Mouse (Mus musculus) Muller cell, postnatal 12 days (primary cell): ENCODE data around the gene Kyat1.
"Not testable (repeated sequence)": the region's sequence is repeated elsewhere in the genome, so short reads cannot be mapped to it uniquely, and the experiment has no call there.

ENCODE experiments used
- DNase-seq: peaks from one replicate; pipeline ENCODE4 v3.0.0-alpha.2; 2015; ENCODE audit errors: inconsistent ontology term

Gene Kyat1

DNA sequence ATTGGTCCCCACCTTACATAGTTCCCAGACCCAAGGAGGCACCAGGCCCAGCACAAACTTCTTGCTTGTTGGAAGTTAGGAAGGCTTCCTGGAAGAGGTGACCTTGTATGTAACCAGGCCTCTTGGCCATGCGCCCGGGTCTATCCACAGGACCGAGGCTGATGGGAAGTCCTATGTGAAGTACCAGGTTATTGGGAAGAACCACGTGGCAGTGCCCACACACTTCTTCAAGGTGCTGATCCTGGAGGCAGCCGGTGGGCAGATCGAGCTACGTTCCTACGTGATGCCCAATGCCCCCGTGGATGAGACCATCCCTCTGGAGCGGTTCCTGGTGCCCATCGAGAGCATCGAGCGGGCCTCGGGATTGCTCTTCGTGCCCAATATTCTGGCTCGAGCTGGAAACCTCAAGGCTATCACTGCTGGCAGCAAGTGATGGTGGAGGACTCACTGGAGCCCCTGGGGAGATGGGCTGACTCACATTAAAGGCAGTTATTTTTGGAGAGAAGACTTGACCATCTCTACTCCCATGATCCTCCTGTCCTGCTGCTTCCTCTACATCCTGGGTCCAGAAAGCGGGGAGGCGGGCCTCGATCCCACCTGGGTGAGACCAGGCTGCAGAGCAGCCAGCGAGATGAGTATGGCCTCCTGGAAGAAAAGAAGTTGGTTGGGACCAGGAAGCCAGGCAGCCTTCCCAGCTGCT lies 32.0 kb downstream of the Kyat1 start:
- DNase-seq, result no peak

DNA sequence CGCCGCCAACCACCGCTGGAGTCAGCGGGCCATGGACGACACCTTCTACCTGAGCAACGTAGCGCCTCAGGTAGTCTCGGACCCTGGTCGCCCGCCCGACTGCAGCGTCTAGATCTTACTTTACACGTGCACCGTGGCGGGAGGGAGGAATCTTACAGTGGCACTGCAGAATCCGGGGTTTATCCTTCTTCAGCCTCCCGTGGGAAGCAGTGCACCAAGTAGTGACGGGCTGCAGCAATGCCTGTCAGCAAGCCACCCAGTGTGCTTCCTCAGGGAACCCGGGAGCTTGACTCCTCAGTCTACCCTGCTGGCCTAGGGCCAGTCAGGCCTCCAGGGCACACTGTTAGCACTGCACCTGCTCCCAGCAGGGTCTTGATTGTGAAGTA lies 33.7 kb downstream of the Kyat1 start:
- DNase-seq, result no peak

DNA sequence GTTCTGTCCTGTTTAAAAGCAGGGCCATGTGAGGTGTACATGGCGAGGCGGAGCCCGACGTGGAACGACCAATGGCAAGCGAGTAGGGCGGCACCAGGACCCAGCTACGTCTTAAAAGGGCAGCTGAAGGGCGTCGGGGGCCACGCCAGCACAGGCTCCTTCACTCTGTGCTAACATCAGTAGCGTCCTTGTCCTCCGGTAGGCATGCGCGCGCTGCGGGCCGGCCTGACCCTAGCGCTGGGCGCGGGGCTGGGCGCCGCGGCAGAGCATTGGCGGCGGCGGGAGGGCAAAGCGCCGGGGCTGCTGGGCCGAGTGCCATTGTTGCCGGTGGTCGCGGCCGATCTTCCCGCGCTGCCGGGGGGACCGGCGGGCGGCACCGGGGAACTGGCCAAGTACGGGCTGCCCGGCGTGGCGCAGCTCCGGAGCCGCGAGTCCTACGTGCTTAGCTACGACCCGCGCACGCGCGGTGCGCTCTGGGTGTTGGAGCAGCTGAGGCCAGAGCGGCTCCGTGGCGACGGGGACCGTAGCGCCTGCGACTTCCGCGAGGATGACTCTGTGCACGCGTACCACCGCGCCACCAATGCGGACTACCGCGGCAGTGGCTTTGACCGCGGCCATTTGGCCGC lies 34.2 kb downstream of the Kyat1 start, which contains the start of gene Endog:
Gene Endog, plus strand, starts transcription at position 123 of the 626 bp plus-strand sequence.
- DNase-seq, result peak; percentile 89

DNA sequence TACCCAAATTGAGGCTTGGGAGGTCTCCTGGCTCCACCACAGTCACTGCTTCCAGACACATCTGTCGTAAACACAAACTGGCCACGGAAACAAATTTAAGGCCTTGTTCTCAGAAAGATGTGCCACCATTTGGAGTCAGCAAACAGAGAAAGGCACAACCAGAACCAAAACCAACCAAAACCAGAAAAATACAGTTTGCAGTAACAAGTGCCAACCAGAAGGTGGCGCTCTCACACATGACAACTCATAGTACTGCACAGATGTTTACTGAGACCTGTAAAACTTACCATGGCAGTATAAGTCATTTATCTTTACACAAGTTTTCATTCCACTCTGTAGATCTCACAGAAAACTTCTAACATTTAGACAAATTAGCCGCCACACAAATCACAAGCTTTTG lies 39.0 kb downstream of the Kyat1 start:
- DNase-seq, result no peak

DNA sequence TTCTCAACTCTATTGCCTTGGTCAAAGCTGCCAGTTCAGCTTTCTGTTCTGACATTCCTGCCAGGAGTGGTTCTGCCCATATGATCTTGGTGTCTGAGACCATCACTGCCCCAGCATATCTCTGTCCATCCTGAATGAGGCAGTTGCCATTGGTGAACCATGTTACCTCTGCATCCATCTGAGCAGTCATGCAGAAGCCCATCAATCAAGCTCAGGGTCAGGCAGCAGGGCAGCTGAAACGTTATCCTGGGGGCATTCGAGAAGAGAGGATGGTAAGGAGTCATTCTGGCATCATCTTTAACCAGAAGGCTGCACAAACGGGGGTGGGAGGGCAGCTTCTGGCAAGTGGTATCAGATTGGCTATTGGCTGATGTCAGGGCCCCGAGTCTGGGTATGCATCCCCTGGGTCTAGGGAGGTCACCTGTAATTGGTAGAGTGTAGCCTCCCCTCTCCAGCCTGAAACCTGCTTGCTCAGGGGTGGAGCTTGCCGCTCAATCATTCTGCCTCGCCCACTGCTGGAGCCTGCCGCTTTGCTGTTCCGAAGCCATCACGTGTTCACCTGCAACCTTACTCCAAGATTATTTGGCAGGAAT lies 41.2 kb downstream of the Kyat1 start:
- no peak for DNase-seq

DNA sequence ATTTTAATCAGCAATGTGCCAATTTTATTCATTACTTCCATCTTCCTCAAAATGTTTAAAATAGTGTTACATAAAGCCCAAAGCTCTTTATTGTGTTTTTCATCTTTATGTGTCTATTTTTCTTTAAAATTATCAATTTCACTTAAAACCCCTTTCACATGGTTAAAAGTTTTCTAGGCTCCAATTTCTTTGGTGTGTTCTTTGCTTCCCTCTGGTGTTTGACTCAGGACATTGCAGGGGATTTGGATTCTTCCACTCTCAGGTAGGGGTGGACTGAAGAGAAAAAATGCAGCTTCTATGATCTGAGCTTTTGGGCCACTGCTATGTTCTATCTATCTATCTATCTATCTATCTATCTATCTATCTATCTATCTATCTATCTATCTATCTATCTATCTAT lies 43.8 kb downstream of the Kyat1 start:
- peak; percentile 8 for DNase-seq

DNA sequence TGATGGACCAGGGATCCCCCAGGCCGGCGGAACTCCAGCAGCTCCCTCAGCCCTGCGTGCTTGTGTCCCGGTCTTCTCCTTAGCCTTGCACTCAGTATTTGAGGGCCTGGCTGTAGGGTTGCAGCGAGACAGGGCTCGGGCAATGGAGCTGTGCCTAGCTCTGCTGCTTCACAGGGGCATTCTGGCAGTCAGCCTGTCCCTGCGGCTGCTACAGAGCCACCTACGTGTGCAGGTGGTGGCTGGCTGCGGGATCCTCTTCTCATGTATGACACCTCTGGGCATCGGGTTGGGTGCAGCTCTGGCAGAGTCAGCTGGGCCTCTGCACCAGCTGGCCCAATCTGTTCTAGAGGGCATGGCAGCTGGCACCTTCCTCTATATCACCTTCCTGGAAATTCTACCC lies 45.8 kb downstream of the Kyat1 start:
- DNase-seq, result not testable (repeated sequence)

DNA sequence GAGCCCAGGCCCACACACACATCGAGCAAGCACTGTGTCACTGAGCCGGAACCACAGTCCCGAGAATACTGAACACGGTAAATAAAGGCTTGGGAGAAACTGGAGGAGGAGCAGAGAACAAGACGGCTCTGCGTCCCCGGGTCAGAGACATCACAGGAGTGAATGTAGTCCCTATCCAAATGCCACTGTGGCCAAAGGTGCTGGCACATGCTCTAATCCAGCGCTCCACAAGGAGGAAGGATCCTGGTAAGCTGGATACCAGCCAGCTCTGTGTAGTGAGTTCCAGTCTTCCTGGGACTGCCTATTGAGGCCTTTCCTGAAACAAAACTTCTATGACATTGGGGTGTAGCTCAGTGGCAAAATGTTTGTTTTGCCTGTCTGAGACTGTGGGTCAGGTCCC lies 53.0 kb downstream of the Kyat1 start:
- no peak for DNase-seq

DNA sequence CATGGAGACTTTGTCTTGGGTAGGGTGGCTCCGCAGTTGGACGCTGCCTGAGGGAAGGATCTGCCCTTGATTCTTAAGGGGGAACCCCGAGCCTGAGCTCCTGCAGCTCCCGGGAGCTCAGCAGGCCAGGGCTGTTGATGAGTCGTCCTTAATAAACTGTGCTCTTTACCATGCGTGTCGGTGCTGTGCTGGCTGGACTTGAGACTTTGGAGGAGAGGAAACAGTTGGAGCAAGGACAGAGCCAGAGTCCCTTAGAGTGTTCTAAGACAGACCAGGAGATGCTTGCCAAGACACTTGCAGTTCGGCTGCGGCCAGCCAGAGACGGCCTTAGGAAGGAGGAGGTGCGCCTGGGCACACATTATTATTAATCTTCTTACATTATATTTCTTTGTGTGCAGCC lies 53.8 kb downstream of the Kyat1 start:
- DNase-seq, result no peak

DNA sequence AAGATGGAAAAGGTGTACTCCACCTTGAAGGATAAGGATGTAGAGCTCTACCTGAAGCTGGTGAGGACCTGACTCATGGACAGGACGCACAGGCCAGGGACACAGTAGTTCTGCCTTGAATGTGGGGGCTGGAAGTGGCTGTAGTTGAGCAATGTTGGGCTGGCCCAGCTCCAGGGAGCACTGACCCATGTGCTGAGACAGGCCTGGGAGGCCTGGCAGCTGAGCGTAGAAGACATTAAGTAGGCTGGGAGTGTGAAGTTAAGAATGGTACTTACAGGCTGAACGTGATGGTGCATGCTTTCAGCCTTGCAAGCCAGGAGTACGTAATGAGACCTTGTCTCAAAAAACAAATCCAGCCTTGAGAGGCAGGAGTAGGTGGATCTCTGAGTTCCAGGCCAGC lies 58.2 kb downstream of the Kyat1 start:
- DNase-seq, result peak; percentile 31

DNA sequence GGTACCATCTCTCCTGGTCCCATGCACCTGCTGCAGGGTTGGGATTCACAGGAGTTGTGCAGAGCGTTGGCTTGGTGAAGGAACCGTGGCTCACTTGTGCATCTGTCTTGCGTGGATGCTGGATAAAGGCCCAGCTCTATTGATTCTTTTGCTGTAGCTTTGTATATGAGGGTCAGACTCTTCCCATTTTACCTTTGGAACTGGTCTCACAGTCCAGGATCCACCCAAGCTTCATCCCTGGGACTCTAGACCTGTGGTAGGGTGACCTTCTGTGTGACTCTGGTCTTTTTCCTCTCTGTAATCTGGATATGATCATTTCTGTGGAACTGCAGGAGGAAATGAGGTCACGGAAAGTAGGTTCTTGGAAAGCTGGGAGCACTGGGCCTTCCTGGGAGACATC lies 61.2 kb downstream of the Kyat1 start:
- DNase-seq, result no peak

DNA sequence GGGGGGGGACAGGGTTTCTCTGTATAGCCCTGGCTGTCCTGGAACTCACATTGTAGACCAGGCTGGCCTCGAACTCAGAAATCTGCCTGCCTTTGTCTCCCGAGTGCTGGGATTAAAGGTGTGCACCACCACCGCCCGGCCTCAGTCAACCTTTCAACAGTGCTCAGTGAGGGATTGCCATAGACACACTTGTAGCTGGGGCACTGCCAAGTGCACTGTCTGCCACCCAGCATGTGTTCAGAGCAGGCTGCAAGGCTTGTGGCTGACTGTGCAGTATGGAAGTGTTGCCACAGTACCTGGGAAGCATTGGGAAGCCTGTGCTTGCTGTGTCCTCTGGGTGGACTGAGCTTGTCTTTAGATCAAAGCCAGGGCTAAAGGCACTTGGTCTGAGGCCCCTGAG lies 65.6 kb downstream of the Kyat1 start:
- not testable (repeated sequence) for DNase-seq

DNA sequence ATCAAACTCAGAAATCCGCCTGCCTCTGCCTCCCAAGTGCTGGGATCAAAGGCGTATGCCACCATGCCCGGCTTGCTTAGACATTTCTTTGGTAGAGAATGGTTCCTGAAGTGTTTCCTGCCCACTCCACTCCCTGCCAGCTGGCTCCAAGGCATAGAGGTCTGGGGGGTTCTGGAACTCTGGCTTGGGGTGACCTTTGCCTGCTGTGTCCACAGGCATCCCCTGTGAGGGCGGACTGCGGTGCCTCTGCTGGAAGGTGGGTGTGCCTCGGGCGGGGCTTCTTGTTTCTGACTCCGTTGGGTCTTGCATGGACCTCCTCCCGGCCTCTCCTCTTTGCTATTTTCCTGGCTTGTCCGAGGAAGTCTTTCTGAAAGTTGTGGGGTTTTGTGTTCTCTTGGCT lies 69.2 kb downstream of the Kyat1 start:
- DNase-seq, result no peak
